Mouse (Mus musculus): ENCODE results near the gene Ribc2.

The Ribc2 gene

DNA sequence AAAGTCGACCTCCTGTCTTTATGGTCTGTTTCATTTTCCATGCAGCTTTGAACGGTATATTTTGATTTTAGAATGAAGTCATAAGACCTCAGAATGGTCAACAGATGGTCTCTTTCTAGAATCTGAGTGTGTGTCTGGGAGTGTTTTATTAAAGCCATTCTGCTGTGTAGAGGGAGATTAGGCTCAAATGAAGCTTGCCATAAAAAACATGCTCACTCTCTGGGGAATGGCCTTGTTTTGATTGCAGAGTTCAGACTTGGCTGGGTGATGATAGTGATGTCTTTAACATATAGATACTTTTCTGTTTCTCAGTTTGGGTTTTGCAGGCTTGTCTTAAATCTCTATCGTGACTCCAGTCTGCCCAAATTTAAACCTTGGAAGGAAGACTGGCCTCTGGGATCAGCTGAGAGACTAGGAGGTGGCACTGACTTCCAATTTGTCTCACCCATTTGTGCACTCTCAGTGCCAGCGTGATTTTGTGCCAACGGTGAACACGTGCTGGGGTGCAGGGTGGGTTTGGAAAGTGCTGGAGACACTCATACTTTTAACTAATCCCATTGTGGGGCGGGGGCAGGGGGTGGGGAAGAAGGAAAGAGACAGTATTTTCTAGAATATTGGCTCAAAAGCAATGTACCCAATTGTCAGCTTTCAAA lies 47.8 kb downstream of the Ribc2 start:
- no peak for DNase-seq (ENCODE audit: low spot score in 2 of 2)

DNA sequence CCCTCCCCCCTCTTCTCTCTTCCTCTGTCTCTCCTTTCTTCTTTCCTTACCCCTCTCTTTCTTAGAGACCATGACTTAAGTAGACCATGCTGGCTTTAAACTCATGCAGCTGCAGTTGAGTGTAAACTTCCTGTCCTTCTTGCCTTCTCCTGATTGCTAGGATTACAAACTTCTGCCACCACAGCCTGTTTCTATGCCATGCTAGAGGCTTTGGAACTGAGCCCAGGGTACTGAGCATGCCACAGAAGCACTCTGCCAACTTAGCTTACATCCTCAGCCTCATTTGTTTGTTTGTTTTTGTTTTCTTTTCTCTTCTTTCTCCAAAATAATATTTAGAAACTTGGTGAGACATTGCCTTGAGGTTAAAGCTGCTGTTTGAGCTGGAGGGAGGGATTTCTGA lies 48.5 kb downstream of the Ribc2 start:
- DNase-seq (ENCODE audit: low spot score in 2 of 2) = no peak

DNA sequence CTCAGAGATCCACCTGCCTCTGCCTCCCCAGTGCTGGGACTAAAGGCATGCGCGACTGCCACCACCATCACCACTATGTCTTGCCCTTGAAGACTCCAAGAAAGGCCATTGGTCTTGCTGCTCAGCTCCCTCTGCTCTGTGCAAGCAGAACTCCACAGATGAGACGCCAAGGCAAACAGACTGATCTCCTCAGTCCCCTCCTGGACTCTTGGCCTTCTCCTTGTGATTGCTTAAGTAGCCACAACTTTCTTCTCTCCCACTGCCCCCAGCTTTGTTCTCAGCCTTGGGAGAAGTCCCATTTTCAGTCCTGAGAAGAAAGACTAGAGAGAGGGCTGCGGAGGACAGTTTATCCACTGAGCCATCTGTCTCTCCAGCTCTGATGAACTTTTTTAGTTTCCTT lies 50.2 kb downstream of the Ribc2 start:
- DNase-seq (ENCODE audit: low spot score in 2 of 2) = no peak

DNA sequence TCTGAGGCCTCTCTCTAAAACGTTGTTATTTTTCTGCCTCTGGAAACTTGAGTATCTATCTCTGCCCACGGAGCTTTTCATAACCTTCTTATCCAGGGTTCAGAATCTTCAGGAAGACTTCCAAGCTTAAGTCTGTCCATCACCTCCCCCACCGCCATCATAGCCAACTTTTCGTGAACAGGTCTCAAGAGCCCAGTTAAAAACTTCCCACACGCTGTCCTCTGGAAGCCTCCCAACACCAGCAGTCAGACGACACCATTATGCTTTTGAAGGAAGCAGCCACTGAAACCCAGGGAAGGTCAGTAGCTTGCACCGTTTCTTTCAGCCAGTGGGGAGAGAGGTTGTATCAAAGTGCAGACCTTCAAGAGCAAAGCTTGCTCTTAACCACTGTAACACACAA lies 55.0 kb downstream of the Ribc2 start:
- DNase-seq (ENCODE audit: low spot score in 2 of 2) = no peak

DNA sequence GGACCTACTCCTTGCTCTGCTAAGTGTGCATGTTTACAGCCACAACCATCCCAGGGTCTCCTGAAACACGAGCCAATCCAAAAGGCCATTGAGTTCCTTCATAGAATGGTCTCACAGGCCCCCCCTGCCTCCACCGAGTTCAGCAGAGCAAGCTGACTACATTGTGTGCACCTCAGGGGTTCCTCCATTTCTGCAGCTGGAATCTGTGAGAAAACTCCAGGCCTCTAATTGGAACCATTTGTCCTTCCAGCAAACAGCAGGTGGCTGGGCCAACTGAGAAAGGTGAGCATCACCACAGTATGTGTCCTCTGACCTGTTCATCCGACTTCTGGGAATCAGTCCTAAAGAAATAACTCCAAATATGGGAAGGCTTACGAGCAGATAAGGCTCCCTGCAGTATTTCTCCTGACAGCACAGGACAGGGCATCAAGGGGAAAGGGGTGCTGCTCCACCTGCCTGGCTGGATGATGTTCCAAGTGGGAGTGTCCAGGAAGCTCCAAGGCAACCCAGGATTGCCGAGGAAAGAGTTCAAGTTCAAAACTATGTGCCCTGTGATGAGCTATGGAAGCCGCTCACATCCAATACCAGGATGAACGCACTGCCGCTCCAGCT lies 56.4 kb downstream of the Ribc2 start:
- no peak for DNase-seq (ENCODE audit: low spot score in 2 of 2)
